Mouse (Mus musculus) kidney, embryonic 14.5 days (tissue): Measurements from ENCODE around the gene Vmn2r76. TPM values are rescaled to one million over a fixed set of nuclear protein-coding genes. Genes with fewer than 3 reads are reported as not detected.
A peak's percentile ranks its signal among the peaks of the same experiment; 100 is the strongest.
"Not testable (repeated sequence)": the region's sequence is repeated elsewhere in the genome, so short reads cannot be mapped to it uniquely, and the experiment has no call there.

ENCODE experiments used
- ATAC-seq: fragments of 200-750 bp; cut with Nextera tagmentation; 2 replicates; pipeline ENCODE4 v1.8.0; 2017; ENCODE audit warnings: moderate number of reproducible peaks, mild to moderate bottlenecking, moderate TSS enrichment, moderate library complexity; ENCODE audit not compliant: low FRiP score, low TSS enrichment
- H3K27ac ChIP-seq: fragments of 300-500 bp; sonication (generic); 2 replicates; pipeline ENCODE4 v1.5.1; 2014; ENCODE audit warnings: low read depth, mild to moderate bottlenecking, low read length, moderate library complexity, mixed read lengths
- H3K27me3 ChIP-seq: fragments of 300-500 bp; sonication (generic); 2 replicates; pipeline ENCODE4 v1.6.1; 2014; ENCODE audit warnings: mild to moderate bottlenecking, low read length; ENCODE audit not compliant: control insufficient read depth, insufficient read depth
- H3K36me3 ChIP-seq: fragments of 300-500 bp; sonication (generic); 2 replicates; pipeline ENCODE4 v1.6.1; 2014; ENCODE audit warnings: low read length, mixed read lengths; ENCODE audit not compliant: control insufficient read depth, insufficient read depth
- H3K4me1 ChIP-seq: fragments of 300-500 bp; sonication (generic); 2 replicates; pipeline ENCODE4 v1.6.1; 2014; ENCODE audit warnings: low read length, mixed read lengths; ENCODE audit not compliant: control insufficient read depth, insufficient read depth
- H3K4me2 ChIP-seq: fragments of 300-500 bp; sonication (generic); replicated peaks from 2 replicates; pipeline ENCODE4 v1.6.1; 2014; ENCODE audit warnings: low read depth, mild to moderate bottlenecking, low read length
- H3K4me3 ChIP-seq: fragments of 300-500 bp; sonication (generic); 2 replicates; pipeline ENCODE4 v1.5.1; 2014; ENCODE audit warnings: mild to moderate bottlenecking, low read length
- H3K9ac ChIP-seq: fragments of 300-500 bp; sonication (generic); 2 replicates; pipeline ENCODE4 v1.6.1; 2014; ENCODE audit warnings: low read depth, mild to moderate bottlenecking, low read length, moderate library complexity
- H3K9me3 ChIP-seq: fragments of 300-500 bp; sonication (generic); 2 replicates; pipeline ENCODE4 v1.6.1; 2016; ENCODE audit warnings: low read length; ENCODE audit not compliant: control insufficient read depth
- WGBS: fragments of 180-500 bp; shearing (Covaris S2); extraction: QIAGEN DNeasy Blood & Tissue Kit; methylation state at CpG from one replicate; pipeline ENCODE4 v1.1.7; 2014; 5-methylcytosine and 5-hydroxymethylcytosine counted together
- polyA plus RNA-seq: library from polyadenylated mRNA; unstranded; fragments of >200 nt; fragmentation: Nextera tagmentation; extraction: Ambion mirVana; gene quantifications from 2 replicates; pipeline ENCODE4 v1.2.1, GENCODE M21; 2014

Vmn2r76 gene
- polyA plus RNA-seq = not detected in 2 replicates

DNA sequence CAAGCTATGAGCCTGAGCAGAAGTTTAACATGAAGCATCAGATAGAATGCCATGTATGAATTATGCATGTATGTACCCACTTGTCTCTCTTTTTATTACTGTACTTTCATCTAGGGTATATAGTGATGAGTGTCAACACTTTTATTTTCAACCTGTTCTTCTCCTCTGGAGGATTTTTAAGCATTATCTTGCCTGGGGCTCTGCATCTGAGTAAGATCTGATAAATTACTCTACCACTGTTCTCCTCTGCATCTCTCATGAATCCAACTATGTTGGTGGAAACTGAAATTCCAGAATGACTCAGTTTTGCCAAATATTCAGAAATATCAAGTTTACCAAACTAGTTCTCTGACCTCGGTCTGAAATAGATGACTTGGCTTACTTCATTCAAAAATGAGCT is at the start of gene Vmn2r76:
Vmn2r76 (minus strand) TSS at position 101 of the 400 bp plus-strand sequence.
- no peaks in the 10 kb centered on the region for H3K9me3 ChIP-seq
- no peaks in the 10 kb centered on the region for H3K36me3 ChIP-seq
- 81% methylated on average over 1 of the region's 1 CpGs for WGBS
- ATAC-seq = no peak
- no peak within 1 kb of the TSS for H3K4me2 ChIP-seq
- H3K27ac ChIP-seq = no peak within 1 kb of the TSS
- no peaks in the 10 kb centered on the region for H3K27me3 ChIP-seq
- H3K4me3 ChIP-seq = no peak within 1 kb of the TSS
- no peak within 1 kb of the TSS for H3K9ac ChIP-seq
- no peaks in the 10 kb centered on the region for H3K4me1 ChIP-seq

DNA sequence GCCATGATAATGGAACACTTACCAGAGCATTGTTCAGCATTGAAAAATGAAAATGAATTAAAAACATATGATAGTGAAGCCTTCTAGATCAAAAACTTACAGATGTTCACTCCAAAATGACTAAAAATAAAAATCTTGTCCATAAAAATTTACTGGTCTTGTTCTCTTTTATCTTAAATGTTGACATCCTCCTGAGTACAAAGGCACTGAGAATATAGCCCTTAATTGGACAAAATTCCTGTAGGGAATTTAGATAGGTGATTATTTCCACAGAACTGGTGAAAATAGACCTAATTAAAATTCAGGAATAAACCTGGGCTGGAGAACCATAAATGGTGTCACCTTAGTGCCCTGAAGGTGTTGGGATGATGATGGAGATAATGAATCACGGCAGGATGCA is 31.0 kb upstream of the Vmn2r76 start, which contains the start of gene Olfr310:
Olfr310 (minus strand) TSS at position 101 of the 400 bp plus-strand sequence.
- Histone ChIP-seq H3K4me2 (no peak within 1 kb of the TSS), H3K4me1 (no peaks in the 10 kb centered on the region), H3K27me3 (no peaks in the 10 kb centered on the region), H3K36me3 (no peaks in the 10 kb centered on the region), H3K4me3 (no peak within 1 kb of the TSS), H3K27ac (no peak within 1 kb of the TSS), H3K9ac (no peak within 1 kb of the TSS), H3K9me3 (no peaks in the 10 kb centered on the region)
- no peak for ATAC-seq
- 78% methylated on average over 1 of the region's 1 CpGs for WGBS

DNA sequence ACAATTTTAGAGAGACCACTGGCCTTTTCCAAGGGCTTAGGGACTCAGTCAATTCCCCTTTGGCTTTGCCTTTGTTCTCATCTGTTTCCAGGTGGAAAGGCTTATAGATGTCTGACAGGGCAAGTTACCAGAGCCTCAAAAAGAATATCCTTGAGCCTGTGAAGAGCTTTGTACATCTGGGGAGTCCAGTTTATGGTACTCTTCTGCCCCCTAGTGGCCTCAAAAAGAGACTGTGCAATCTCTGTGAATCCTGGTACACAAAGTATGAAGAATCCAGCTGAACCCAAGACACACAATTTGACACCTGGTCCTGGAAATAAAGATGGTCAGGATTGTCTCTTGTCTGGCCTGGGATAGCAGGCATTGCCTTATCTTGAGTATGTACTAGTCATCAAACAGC is 34.8 kb downstream of the Vmn2r76 start:
- Histone ChIP-seq H3K4me2 (no peak overlapping the region), H3K27me3 (no peaks in the 10 kb centered on the region), H3K4me3 (no peak overlapping the region), H3K27ac (no peak overlapping the region), H3K36me3 (no peaks in the 10 kb centered on the region), H3K4me1 (no peaks in the 10 kb centered on the region), H3K9ac (no peak overlapping the region), H3K9me3 (no peaks in the 10 kb centered on the region)
- peak; percentile 62; the same call in 1 of the 2 replicates for ATAC-seq

DNA sequence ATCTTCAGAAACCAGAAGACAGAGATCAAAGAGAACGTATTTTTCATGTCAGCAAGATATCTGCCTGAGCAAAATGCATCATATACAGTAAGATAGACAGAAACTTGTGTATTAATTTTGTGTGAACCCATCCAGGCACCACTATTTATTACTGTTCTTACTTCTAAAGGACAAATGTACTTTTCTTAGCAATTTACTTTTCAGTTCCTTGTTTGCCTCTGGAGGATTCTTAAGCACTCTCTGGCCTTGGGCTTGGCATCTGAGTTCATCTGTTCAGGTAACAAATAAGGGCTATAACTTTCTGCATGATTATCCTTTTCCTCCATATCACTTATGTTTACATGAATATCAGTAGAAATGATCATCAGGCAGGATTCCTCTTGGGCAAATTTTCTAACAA is 74.4 kb downstream of the Vmn2r76 start, which contains the start of gene Vmn2r75:
Vmn2r75 (minus strand) TSS at position 101 of the 400 bp plus-strand sequence.
- not testable (repeated sequence) for ATAC-seq, H3K4me1 ChIP-seq, H3K27me3 ChIP-seq, H3K4me2 ChIP-seq, H3K27ac ChIP-seq, H3K9me3 ChIP-seq, H3K4me3 ChIP-seq, H3K9ac ChIP-seq, H3K36me3 ChIP-seq
- 72% methylated on average over 1 of the region's 1 CpGs for WGBS

Other genes starting within 250 kb of the Vmn2r76 start
- not detected in 2 replicates for gene Vmn2r75, start 74.5 kb downstream of the Vmn2r76 start, polyA plus RNA-seq
- gene Olfr310, start 30.9 kb upstream of the Vmn2r76 start, polyA plus RNA-seq = not detected in 2 replicates
- gene Olfr309, start 67.4 kb upstream of the Vmn2r76 start, polyA plus RNA-seq = not detected in 2 replicates
- gene Olfr308, start 79.3 kb upstream of the Vmn2r76 start, polyA plus RNA-seq = not detected in 2 replicates
- gene Olfr307, start 91.3 kb upstream of the Vmn2r76 start, polyA plus RNA-seq = not detected in 2 replicates
- not detected in 2 replicates for gene Olfr305, start 120.6 kb upstream of the Vmn2r76 start, polyA plus RNA-seq
- gene Olfr304, start 140.3 kb upstream of the Vmn2r76 start, polyA plus RNA-seq = not detected in 2 replicates
- not detected in 2 replicates for gene Olfr303, start 151.5 kb upstream of the Vmn2r76 start, polyA plus RNA-seq
- gene Olfr301, start 157.5 kb upstream of the Vmn2r76 start, polyA plus RNA-seq = not detected in 2 replicates
- not detected in 2 replicates for gene Olfr299, start 213.6 kb upstream of the Vmn2r76 start, polyA plus RNA-seq
- not detected in 2 replicates for gene Olfr298, start 246.2 kb upstream of the Vmn2r76 start, polyA plus RNA-seq